Mouse (Mus musculus): ENCODE results near the gene Nav2.

GRCm38 (mm10) chr7:48963112-48963511 lies 54.6 kb downstream of the Nav2 start:
- TF ChIP-seq CTCF (conservative IDR thresholded peaks at IDR 0.05; ENCODE audit: low read length) (no peak), POU5F1 (IDR thresholded peaks at IDR 0.05; ENCODE audit: borderline replicate concordance, low read length) (no peak)

Measured in E14TG2a.4 (cell line).